Mouse (Mus musculus) left cerebral cortex, adult 8-10 months (tissue): ENCODE measurements at regions not wholly inside any gene's neighbourhood (a gene's known extent, or its start where the extent isn't known, plus 50 kb on each side); places are given as distances from the start of the nearest gene placed in this dataset.
A peak's percentile ranks its signal among the peaks of the same experiment; 100 is the strongest.

ENCODE experiments used
- DNase-seq, 2 experiments: peaks; one replicate each; pipeline ENCODE4 v3.0.0; 2022; ENCODE audit warnings: low spot score in 2 of 2

- no peak for DNase-seq
These were observed 105.2 kb downstream of the Lrig3 start for GRCm38 (mm10) chr10:126070984-126071713.

DNA sequence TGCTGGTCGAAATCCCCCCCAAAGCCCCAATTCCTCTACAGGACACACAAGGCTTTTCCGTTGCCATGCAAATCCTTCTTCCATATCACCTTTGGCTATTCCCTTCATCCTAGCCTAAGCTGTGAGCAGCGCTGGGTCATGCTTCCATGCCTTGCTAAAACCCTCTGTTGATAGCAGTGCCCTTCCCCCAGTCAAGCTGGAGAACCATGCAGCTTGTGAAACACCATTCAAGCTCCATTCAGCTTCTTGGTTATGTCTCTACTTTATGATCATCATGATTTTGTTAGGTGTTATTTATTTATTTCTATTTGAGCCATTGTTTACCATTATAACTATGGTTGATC, 105.7 kb downstream of the Lrig3 start:
- DNase-seq: no peak

DNA sequence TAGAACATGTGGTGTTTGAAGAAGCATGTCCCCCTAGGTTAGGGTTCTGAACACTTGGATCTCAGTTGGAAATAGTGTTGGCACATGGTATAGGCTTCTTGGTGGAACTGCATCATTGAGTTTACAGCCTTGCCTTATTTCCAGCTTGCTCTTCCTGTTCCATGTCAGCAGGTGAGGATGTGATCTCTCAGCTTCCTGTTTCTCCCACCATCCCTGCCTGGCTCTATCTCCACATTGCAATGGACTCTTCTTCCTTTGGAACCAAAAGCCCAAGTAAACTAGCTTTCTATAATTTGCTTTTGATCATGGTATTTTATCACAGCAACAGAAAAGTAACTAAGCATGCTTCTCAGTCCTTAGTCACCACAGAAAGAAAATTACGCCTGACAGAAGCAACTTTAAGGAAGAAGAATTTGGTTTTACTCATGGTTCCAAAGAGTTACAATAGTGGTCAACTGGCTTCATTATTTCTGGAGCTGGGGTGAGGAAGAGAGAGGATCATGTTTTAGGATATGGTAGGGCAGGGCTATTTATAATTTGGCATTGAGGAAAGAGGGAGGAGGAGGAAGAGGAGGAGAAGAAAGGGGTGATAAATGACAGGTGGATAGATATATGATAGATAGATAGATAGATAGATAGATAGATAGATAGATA, 111.5 kb downstream of the Lrig3 start:
- no peak for DNase-seq

GRCm38 (mm10) chr10:126082576-126082975, 116.6 kb downstream of the Lrig3 start:
- DNase-seq: no peak

DNA sequence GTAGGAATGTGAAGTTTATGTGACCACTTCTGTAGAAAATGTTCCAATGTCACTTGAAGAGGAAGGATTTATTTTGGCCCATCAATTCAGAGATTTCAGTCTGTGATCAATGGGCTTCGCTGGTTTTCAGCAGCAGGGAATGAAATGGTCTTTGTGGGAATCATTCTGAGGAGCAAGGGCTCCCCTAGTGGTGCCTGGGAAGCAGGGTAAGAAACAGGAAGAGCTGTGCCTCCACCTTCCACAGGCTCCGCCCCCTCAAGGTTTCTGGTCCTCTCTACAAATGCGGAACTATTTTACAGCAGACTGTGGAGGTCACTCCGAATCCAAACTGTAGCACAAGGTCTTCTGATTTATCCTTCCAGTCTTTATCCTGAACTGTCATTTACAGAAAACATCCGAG, 120.7 kb downstream of the Lrig3 start:
- no peak for DNase-seq

- peak; percentile 15 to 29 for DNase-seq
These were observed 128.4 kb downstream of the Lrig3 start for GRCm38 (mm10) chr10:126094238-126094880.

DNA sequence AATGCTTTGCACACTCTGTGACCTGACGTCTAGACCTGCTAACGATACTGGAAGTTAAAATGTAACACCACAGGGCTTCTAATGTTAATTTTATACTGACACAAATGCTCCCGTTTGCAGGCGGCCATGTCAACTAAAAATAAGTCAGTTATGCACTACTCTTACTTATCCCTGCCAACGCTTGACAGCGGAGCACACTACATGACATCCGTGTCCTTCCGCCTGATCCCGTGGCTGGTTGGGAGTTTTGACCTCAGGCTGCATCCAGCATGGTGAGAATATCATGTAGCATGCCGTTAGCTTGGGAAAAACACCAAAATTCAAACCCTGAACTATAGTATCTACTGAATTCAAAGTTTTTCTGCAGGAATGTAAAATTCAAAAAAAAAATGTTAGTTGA, 131.9 kb downstream of the Lrig3 start:
- no peak for DNase-seq

DNA sequence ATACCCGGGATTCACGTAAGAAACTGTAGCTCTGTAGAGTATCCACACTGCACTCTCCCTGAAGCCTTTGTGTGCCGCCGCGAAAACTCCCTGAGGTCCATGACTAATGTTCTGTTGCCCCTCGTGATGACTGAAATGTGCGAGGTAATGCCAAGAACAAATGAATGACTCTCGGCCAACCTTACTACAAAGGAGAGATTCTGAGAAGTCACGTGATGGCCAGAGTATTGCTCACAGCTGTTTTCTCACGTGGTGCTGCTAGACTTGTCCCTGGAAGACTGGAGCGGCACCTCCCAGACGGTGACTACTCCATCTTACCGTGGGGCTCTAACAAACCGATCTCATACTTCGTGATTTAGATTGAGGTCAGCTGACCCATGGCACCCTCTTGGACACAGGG, 136.9 kb downstream of the Lrig3 start:
- no peak for DNase-seq

GRCm38 (mm10) chr10:126113106-126113505, 147.1 kb downstream of the Lrig3 start:
- no peak for DNase-seq

- DNase-seq: no peak
These were observed 149.4 kb downstream of the Lrig3 start for GRCm38 (mm10) chr10:126115386-126115785.

GRCm38 (mm10) chr10:126121626-126122025, 155.7 kb downstream of the Lrig3 start:
- DNase-seq: no peak

- no peak for DNase-seq
These were observed 156.5 kb downstream of the Lrig3 start for GRCm38 (mm10) chr10:126122504-126122903.

GRCm38 (mm10) chr10:126133188-126133587, 167.2 kb downstream of the Lrig3 start:
- no peak for DNase-seq

GRCm38 (mm10) chr10:126133957-126134356, 168.0 kb downstream of the Lrig3 start:
- no peak for DNase-seq

- no peak for DNase-seq
These were observed 172.6 kb downstream of the Lrig3 start for GRCm38 (mm10) chr10:126138585-126138984.

DNA sequence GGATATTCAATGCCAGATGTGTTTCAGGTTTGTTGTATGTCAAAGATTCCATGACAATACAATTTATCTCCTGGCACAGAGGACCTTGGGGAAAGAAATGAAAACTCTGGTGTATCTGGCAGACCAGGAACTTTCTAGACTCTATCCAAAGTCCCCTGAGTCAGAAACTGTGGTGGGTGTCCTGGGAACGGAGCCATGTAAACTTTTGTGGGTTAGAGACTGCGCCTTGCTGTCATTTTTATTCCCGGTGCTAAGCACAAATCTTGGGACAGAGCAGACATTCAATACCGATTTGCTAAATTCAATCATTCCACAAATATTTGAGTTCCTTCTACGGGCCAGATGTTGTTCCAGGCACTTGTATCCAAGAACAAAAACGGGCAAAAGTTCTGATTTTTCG, 175.6 kb downstream of the Lrig3 start:
- DNase-seq: no peak

DNA sequence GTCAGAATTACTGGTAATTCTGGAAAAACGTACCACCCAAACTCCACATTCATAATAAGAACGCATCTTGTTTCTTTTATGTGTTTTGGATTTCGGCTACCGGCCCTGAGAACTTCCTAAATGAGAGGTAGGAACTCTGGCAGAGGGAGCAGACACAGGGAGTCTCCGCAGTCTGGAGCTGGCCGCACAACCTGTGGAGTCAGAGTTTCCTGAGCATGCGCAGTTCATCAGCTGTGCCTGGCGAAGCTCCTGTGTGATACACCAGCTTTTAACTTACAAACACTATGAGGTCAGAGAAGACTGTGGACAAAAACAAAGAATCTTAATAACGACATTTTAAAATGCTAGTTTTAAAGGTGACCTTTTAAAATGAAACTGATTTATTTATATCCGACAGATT, 177.9 kb downstream of the Lrig3 start:
- DNase-seq: no peak

GRCm38 (mm10) chr10:126144609-126145202, 178.7 kb downstream of the Lrig3 start:
- no peak for DNase-seq

DNA sequence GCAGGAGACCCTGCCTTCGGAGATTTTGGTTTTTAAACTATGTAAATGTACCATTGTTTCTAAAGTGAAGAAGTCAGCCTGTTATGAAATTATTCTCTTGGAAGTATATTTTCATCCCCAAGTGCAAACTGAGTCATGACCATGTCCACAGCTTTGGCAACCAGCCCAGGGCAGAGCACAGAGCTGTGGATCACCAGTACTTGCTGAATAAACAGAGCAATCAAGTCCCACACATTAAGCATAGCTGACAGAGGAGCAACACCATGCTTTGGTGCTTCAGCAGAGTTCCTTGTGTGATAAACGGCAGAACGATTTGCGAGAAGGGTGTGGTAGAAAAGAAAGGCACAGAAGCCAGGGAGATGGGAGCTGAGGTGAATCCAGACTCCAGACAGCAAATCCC, 191.3 kb downstream of the Lrig3 start:
- no peak for DNase-seq

DNA sequence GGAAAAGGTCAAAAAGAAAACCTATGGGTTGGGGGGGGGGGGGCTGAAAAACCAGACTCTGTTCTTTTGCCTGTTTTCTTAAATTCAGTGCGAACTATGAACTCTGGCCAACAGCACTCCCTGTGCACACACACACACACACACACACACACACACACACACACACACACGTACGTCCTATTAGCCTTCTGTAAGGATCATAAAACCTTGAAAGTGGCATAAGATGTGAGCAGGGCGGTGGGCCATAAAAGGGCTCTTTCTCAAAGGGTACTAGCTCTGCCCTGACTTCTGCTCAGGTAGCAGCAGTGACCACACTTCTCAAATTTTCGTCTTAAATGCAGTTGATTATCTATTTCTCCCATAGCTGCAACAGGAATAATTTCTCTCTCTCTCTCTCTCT, 199.2 kb downstream of the Lrig3 start:
- no peak for DNase-seq

- DNase-seq: no peak
These were observed 203.3 kb downstream of the Lrig3 start for GRCm38 (mm10) chr10:126169095-126169873.

DNA sequence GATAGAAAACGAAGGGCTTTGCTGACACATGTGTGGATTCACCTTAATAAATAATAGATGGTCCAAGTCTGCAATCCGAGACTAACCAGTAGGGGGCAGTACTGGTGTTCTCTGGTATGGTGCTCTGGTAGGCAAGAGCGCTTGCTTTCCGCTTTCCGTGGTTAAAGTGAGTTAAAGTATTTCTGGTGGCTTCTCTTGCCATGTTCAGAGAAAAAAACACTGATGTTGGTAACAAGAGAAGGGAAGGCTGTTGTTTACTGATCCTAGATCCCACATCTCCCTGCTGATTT, 203.9 kb downstream of the Lrig3 start:
- DNase-seq: no peak
